Mouse (Mus musculus): ENCODE measurements around the gene Mecom.

The Mecom gene

GRCm38 (mm10) chr3:30506329-30507027 is 41.3 kb downstream of the Mecom start:
- ChIA-PET POLR2A (interaction anchor here in 2 of 4 experiments (0.6 to 1.3 kb wide), 2 partner anchors 9 to 19 kb away, joined by 3 to 6 read pairs; no protein-coding TSS in a partner anchor), CTCF (interaction anchor here in 1 of 4 experiments (1.4 kb wide), 1 partner anchor 14 kb away, joined by 4 read pairs; no protein-coding TSS in a partner anchor)

- ChIA-PET POLR2A (interaction anchor here in 1 of 4 experiments (1.0 kb wide), 1 partner anchor 9 kb away, joined by 3 read pairs; no protein-coding TSS in a partner anchor), CTCF (interaction anchor here in 1 of 4 experiments (0.7 kb wide), 1 partner anchor 237 kb away, joined by 3 read pairs; no protein-coding TSS in a partner anchor)
Measured at GRCm38 (mm10) chr3:30505741-30506251, 42.0 kb downstream of the Mecom start.

GRCm38 (mm10) chr3:30504561-30504960 is 43.2 kb downstream of the Mecom start:
- POLR2A ChIA-PET: interaction anchor here in 1 of 4 experiments (0.7 kb wide), 1 partner anchor 65 kb away, joined by 3 read pairs; no protein-coding TSS in a partner anchor

GRCm38 (mm10) chr3:30503821-30504220 is 44.0 kb downstream of the Mecom start:
- CTCF ChIA-PET: interaction anchor here in 1 of 4 experiments (0.6 kb wide), 1 partner anchor 89 kb away, joined by 4 read pairs; no protein-coding TSS in a partner anchor
- POLR2A ChIA-PET: no interaction called here

More at GRCm38 (mm10) chr3:30504561-30504960, 43.2 kb downstream of the Mecom start:
- CTCF ChIA-PET: no interaction called here

GRCm38 (mm10) chr3:30498202-30498828 is 49.5 kb downstream of the Mecom start:
- ChIA-PET CTCF (no interaction called here), POLR2A (no interaction called here)

GRCm38 (mm10) chr3:30494371-30494770 is 53.4 kb downstream of the Mecom start:
- ChIA-PET POLR2A (interaction anchor here in 1 of 4 experiments (0.6 kb wide), 1 partner anchor 103 kb away, joined by 4 read pairs; no protein-coding TSS in a partner anchor), CTCF (interaction anchor here in 1 of 4 experiments (1.1 kb wide), 1 partner anchor 14 kb away, joined by 3 read pairs; no protein-coding TSS in a partner anchor)

- CTCF ChIA-PET: no interaction called here
- POLR2A ChIA-PET: no interaction called here
Measured at GRCm38 (mm10) chr3:30488808-30489207, 59.0 kb downstream of the Mecom start.

- CTCF ChIA-PET: no interaction called here
- POLR2A ChIA-PET: interaction anchor here in 1 of 4 experiments (0.5 kb wide), 1 partner anchor 51 kb away, joined by 3 read pairs; no protein-coding TSS in a partner anchor
Measured at GRCm38 (mm10) chr3:30486422-30486821, 61.4 kb downstream of the Mecom start.

GRCm38 (mm10) chr3:30483006-30483684 is 64.7 kb downstream of the Mecom start:
- CTCF ChIA-PET: no interaction called here
- POLR2A ChIA-PET: interaction anchor here in 1 of 4 experiments (0.7 kb wide), 1 partner anchor 361 kb away, joined by 3 read pairs; no protein-coding TSS in a partner anchor

GRCm38 (mm10) chr3:30481682-30482081 is 66.1 kb downstream of the Mecom start:
- POLR2A ChIA-PET: no interaction called here
- CTCF ChIA-PET: interaction anchor here in 2 of 4 experiments (0.6 to 0.8 kb wide), 2 partner anchors 26 to 33 kb away, joined by 3 to 5 read pairs; no protein-coding TSS in a partner anchor

- ChIA-PET POLR2A (no interaction called here), CTCF (no interaction called here)
Measured at GRCm38 (mm10) chr3:30480551-30480950, 67.3 kb downstream of the Mecom start.

GRCm38 (mm10) chr3:30478252-30478651 is 69.6 kb downstream of the Mecom start:
- ChIA-PET CTCF (interaction anchor here in 1 of 4 experiments (1.1 kb wide), 1 partner anchor 36 kb away, joined by 7 read pairs; no protein-coding TSS in a partner anchor), POLR2A (no interaction called here)

- ChIA-PET POLR2A (no interaction called here), CTCF (interaction anchor here in 1 of 4 experiments (0.6 kb wide), 1 partner anchor 1345 kb away, joined by 5 read pairs; no protein-coding TSS in a partner anchor)
Measured at GRCm38 (mm10) chr3:30477008-30477407, 70.8 kb downstream of the Mecom start.

- ChIA-PET POLR2A (no interaction called here), CTCF (no interaction called here)
Measured at GRCm38 (mm10) chr3:30475591-30475990, 72.2 kb downstream of the Mecom start.

- ChIA-PET CTCF (no interaction called here), POLR2A (interaction anchor here in 1 of 4 experiments (0.6 kb wide), 1 partner anchor 135 kb away, joined by 3 read pairs; no protein-coding TSS in a partner anchor)
Measured at GRCm38 (mm10) chr3:30468068-30468835, 79.6 kb downstream of the Mecom start.

- CTCF ChIA-PET: no interaction called here
- POLR2A ChIA-PET: no interaction called here
Measured at GRCm38 (mm10) chr3:30466031-30466650, 81.7 kb downstream of the Mecom start.

- ChIA-PET POLR2A (no interaction called here), CTCF (interaction anchor here in 1 of 4 experiments (0.9 kb wide), 1 partner anchor 21 kb away, joined by 6 read pairs; no protein-coding TSS in a partner anchor)
Measured at GRCm38 (mm10) chr3:30464497-30464896, 83.3 kb downstream of the Mecom start.

- POLR2A ChIA-PET: interaction anchor here in 1 of 4 experiments (0.7 kb wide), 1 partner anchor 736 kb away, joined by 3 read pairs; no protein-coding TSS in a partner anchor
- CTCF ChIA-PET: interaction anchor here in 2 of 4 experiments (0.5 to 0.6 kb wide), 2 partner anchors 58 to 557 kb away, joined by 3 read pairs; no protein-coding TSS in a partner anchor
Measured at GRCm38 (mm10) chr3:30461831-30462230, 86.0 kb downstream of the Mecom start.

Data from embryonic stem cell, embryonic (primary cell).